Mouse (Mus musculus) frontal cortex, postnatal 36 days (tissue): ENCODE results near the gene Dmtf1.

ENCODE experiments used
- DNase-seq, 2 experiments: peaks; one replicate each; pipeline ENCODE4 v3.0.0; 2022; ENCODE audit warnings: low spot score in 2 of 2

The Dmtf1 gene

GRCm38 (mm10) chr5:9107296-9108089, 54.1 kb downstream of the Dmtf1 start:
- DNase-seq, result no peak

GRCm38 (mm10) chr5:9106806-9107205, 54.8 kb downstream of the Dmtf1 start:
- no peak for DNase-seq

DNA sequence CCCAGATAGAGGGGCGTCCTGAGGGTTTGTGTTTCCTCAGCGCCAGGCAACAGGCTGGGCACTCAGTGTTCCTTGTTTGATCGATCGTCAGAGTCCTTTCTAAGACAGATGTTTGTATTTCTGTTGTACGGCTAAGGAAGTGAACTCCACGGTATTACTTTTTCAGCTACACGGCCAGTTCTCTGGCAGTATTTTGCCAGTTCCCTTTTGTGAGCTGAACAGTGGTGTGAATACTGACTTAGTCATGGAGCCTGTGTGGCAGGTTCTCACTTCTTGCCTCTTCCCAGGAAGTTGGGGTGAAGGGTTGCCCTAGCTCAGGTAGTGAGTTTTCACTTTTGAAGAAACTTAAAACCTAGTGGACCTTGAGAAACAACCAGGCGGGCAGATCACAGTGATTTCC, 57.6 kb downstream of the Dmtf1 start:
- DNase-seq, result no peak

DNA sequence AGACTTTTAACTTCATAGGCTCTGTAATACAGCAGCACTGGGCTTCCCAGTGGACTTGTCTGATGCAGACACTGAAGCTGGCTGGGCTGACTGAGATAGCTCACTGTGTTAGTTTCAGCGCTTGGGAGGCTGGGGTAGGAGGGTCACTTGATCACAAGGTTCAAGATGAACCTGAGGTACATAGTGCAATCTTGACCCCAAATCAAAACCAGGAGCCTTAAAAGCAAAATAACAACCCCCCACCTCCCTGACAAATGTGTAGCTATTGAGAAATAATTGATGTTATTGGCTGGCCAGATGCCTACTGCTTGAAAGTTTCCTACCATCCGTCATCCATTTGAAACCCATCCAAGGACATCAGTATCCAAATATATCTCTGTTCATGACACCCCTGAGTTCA, 58.9 kb downstream of the Dmtf1 start:
- DNase-seq, result no peak

DNA sequence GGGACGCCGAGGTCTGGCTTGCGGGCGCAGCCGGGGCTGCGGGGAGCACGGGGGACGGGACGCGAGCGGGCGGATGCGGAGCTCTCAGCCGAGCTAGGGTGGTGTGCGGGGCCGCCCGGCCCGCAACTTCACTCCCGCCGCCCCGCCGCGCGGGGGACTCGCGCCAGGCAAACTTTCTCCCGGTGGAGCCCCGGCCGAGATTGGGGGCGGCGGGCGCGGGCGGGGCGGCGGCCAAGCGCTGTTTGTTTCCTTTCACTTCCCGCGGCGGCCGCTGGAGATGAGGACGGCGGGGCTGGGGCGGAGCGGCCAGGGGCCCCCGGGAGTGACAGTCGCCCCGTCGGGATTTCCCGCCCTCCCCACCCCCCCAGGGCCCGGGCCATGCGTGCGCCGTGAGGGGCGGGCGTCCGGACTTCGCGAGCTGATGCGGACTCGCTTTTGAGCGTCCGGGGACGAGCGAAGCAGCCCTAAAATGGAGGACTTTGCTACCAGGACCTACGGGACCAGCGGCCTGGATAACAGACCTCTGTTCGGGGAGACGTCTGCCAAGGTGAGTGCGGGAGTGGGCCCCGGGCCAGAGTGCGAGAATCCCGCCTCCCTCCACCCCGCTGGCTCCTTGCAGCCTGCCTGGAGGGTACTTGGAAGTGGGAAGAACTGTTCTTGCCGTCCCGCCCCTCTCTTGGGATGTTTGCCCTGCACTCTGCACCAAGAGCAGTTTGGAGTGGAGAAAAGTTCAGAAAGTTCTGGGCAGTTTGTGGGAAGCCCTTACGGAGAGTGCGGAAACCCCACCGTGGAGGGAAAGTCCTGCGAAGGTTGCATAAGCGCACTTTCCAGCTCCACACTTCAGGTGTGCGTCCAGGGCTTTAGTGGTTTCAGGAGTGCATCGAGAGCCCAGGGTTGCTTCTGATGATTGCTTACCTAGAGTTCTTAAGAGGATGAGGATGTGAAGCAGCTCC, 60.5 kb downstream of the Dmtf1 start:
- DNase-seq, result peak in 1 of 2 experiments; percentile 19

DNA sequence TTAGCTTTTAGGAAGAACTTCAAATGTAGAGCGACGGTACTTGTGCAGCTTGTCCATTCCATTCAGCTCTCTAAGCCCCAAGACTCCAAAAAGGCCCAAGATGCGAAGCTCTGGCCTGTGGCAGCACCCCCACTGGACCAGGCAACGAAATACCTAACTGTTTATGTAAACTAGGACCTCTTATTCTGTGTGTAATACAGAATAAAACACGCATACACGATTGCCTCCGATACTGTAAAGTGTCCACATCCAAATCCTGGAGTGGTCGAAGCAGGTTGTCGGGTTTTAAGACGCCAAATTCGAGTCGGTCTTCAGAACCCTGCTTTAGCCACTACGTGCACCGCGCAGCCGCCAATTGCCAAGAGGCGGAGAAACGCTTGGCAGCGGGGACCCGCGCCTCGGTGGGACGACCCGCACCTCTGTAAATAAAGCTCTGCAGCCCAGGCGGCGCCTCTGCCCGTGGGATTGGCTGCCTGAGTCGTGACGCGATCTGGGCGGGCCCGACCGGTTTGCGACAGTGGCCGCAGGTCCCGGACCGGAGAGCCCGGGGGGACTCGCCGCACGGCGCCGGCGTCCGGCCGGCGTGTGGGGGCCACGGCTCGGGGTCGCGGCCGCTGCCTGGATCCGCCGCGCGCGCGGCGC, 61.2 kb downstream of the Dmtf1 start, which contains the start of gene Tmem243:
Tmem243 (plus strand) TSS at position 462 of the 642 bp plus-strand sequence.
- peak; percentile 84 to 89 for DNase-seq

- no peak for DNase-seq
Measured at GRCm38 (mm10) chr5:9093490-9093889, 68.1 kb downstream of the Dmtf1 start.

DNA sequence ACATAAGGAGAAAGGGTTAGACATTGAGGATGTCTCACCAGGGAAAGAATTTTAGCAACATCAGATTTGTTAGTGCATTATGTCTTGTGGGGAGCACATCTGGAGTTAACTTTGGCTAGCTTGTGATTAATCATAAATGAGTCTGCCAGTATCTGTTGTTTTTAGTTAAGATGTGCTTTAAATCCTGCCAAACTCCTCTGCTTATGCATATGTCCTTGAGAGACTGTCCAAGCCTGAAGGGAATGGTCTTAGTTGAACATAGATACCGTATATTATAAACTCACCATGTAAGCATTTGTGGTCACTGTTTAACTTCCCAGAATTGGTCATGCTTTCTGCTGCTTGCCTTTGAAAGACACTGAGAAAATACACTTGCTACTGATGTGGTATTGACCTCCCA, 68.9 kb downstream of the Dmtf1 start:
- DNase-seq, result no peak

DNA sequence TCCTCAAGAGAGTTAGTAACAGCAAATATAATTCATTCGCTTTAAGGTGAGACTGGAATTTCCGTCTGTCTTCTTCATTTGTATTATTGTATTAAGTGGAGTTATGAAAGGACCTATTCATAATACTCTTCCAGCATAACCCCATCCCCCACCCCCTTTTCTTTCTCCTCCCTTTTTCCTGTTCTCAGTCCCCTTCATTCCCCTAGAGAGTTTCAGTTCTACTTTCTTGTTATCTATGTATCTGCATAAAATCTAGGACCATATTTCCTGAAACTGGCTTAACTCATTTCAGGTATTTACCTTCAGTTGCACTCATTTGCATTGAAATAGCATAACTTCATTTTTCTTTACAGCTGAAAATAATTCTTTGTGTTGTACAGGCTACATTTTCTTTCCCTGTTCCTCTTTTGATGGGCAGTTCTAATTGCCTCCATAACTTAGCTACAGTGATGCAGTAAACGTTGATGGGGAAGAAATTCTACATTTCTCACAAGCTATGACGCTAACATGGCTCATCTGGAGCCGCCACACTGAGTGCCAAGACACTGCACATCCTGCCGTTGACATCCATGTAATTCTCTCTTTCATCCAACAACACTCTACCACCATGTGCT, 71.0 kb downstream of the Dmtf1 start:
- no peak for DNase-seq

DNA sequence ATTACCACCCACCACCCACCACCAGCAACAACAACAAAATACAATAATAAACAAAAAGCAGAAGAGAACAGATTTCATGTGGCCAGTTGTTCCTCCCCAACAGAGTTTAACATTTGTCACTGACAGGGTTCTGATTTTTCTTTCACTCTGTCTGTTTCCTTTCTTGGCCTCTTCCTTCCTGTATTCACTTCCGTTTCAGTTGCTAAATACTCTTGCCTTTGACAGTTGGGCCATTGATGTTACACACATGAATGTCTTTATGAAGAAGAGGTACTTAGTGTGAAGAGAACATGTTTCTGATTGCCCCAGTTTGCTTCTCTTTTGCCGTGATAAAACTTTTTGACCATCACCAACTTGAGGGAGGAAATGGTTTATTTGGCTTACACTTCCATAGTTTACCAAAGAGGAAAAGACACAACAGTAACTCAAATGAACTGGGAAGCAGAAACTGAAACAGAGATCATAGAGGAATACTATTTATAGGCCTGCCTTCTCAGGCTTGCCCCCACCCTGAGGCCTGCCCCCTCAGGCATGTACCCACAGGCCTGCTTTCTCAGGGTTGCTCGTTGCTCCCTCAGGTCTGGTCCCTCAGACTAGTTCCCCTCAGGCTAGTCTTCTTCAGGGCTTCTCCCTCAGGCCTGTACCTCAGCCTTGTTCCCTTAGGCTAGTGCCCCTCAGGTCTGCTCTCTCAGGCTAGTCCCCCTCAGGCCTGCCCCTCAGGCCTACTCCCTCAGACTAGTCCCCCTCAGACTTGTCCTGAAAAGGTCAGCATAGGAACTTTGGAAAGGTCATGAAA, 74.5 kb downstream of the Dmtf1 start:
- DNase-seq, result no peak

DNA sequence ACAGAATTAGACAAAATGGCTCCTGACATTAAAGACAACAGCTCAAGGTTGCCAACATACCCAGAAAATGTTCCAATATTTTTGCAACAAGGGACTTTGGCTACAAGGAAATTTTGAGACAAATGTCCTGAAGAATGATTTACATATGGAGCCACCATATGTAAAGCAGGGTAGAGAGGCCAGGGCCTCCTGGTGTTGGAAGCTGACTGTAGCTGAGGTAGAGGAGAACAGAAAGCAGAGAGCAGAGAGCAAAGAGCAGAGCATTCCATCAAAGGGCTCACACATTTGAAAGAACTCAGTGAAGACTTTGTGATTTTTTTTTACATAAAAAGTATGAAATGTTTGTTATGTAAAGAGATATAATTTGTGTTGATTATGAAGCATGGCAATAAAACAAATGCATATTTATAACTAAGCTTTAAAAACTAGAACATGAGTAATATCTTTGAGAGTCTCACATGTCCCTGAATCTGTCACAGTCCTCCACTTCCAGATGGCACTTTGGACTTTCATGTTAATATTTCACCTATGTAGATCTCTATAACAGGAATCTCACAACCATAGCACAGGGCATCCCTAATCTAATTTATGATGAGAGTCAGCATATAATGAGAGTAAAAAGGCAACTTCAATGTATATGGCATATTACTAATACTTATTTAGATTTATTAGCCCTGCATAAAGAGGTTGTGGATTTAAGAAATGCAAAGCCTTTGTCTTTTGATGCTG, 81.6 kb downstream of the Dmtf1 start:
- DNase-seq, result no peak

DNA sequence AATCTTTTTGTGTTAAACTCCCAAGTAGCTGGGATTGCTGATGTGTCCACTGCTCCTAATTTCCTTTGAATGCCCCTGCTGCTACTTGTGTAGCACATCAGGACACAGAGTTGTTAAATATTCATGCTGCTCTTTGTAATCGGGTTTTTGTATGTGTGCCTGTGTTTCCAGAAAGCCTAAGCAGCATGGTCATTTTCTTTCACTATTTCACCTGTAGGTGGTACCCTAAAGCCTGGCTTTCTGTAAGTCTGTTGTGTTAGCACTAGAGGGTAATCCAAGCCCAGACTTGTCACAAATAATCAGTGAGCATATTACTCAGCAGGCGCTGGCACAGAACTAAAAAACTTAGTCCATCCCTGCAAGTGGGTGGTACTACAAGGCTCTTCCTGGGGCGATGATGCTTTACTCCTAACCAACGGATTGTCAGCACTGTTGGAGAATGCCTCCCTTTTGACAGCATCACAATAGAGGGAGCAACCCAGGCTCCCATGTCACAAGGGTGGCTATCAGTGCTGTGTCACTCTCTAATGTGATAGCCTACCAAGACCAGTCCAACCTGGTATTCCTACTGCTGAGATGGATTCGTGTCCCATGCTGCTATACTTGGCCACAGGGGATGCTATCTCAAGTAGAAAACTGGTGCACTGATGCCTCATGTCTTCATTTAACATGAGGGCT, 88.3 kb downstream of the Dmtf1 start:
- no peak for DNase-seq

- no peak for DNase-seq
Measured at GRCm38 (mm10) chr5:9071360-9071759, 90.2 kb downstream of the Dmtf1 start.

DNA sequence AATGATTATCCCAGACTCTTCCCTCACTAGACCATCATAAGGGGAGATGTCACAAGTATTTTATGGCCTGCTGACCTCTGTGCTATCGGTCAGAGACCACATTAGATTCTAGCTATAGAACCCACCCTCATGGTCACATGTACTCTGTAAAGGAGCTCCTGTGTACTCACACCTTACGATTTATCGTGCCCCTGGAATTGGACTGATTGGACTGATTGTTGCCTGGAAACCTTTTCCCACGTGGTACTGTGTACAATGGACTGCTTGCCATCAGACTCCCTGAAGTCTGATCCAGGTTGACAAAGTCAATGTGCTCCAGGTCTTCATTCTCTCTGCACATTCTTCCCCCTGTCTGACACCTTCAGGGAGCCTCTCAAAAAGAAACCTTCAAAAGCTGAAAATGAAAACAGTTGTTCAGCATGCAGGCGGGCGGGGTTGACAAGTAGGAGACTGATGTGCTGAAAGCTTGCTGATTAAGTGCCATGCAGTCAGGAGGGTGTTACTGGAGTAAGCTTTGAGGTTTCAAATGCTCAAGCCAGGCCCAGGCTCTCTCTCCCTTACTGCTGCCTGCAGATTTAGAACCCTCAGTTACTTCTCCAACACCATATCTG, 91.9 kb downstream of the Dmtf1 start:
- no peak for DNase-seq

DNA sequence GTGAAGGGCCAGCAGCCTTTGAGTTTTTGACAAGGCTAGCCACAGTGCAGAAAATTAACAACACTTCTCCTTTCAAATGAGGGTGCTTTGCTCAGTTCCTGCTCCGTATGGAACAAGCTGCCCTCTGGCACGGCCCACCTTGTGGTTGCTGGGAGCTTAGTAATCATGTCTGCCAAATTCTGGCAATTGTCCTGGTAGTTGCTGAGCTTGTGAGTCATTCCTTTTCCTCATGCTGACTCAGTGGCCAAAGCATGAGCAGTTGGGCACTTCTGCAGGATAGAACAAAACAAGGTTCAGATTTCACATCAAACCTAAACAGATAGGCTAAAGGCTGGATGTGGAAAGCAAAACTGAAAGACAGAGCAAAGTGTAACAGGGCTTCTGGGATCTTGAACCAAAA, 92.7 kb downstream of the Dmtf1 start:
- peak; percentile 27 to 51 for DNase-seq
